Mouse (Mus musculus) heart, postnatal 0 days (tissue): Measurements from ENCODE around the gene Jdp2.

Experiments used
- CTCF ChIP-seq: IDR thresholded peaks from 2 replicates; pipeline ENCODE4 v1.5.1; 2016; ENCODE audit warnings: antibody characterized with exemption, control low read depth, low read depth
- EP300 ChIP-seq: IDR thresholded peaks from 2 replicates; pipeline ENCODE4 v1.6.1; 2016; ENCODE audit warnings: antibody characterized with exemption, low read depth

GRCm38 (mm10) chr12:85643735-85644134 lies 44.9 kb downstream of the Jdp2 start:
- no peak for TF ChIP-seq CTCF
- TF ChIP-seq EP300: no peak
